Mouse (Mus musculus): ENCODE data around the gene Atp6v0b. TPM values are rescaled to one million over a fixed set of nuclear protein-coding genes. Genes with fewer than 3 reads are reported as not detected.

Atp6v0b gene
- polyA plus RNA-seq, 1 experiment from 2014 or later, result 307 TPM

GRCm38 (mm10) chr4:117916386-117916785, 29.3 kb upstream of the Atp6v0b start:
- peak overlapping the region; percentile 80 for H3K27ac ChIP-seq
- no peak overlapping the region; the same call in 1 of the 2 replicates for H3K4me3 ChIP-seq (ENCODE audit: inconsistent target)
- 27% methylated on average over 5 of the region's 5 CpGs for WGBS (ENCODE audit: missing documents)

GRCm38 (mm10) chr4:117915489-117916105, 28.5 kb upstream of the Atp6v0b start:
- Histone ChIP-seq H3K79me2 (ENCODE audit: inconsistent target) (peaks cover 41% of the 10 kb centered on the region), H3K36me3 (ENCODE audit: inconsistent target) (peaks cover 9% of the 10 kb centered on the region), H3K27ac (peak overlapping the region; percentile 80), H3K4me3 (ENCODE audit: inconsistent target) (peak overlapping the region; percentile 97)
- 0% methylated on average over 19 of the region's 19 CpGs for WGBS (ENCODE audit: missing documents)

More at GRCm38 (mm10) chr4:117916386-117916785, 29.3 kb upstream of the Atp6v0b start:
- Histone ChIP-seq H3K79me2 (ENCODE audit: inconsistent target) (peaks cover 33% of the 10 kb centered on the region), H3K36me3 (ENCODE audit: inconsistent target) (peaks cover 7% of the 10 kb centered on the region; the same call in 1 of the 2 replicates)

GRCm38 (mm10) chr4:117914591-117915442, 27.7 kb upstream of the Atp6v0b start, which contains the start of gene Ipo13:
TSS of gene Ipo13 (minus strand) at chr4:117914999.
- Histone ChIP-seq H3K36me3 (ENCODE audit: inconsistent target) (peaks cover 9% of the 10 kb centered on the region), H3K27ac (peak within 1 kb of the TSS; percentile 80), H3K4me3 (ENCODE audit: inconsistent target) (peak within 1 kb of the TSS; percentile 97), H3K79me2 (ENCODE audit: inconsistent target) (peaks cover 42% of the 10 kb centered on the region)
- 0% methylated on average over 61 of the region's 61 CpGs for WGBS (ENCODE audit: missing documents)

GRCm38 (mm10) chr4:117914031-117914430, 26.9 kb upstream of the Atp6v0b start:
- H3K27ac ChIP-seq, result peak overlapping the region; percentile 80; the same call in 1 of the 2 replicates
- 25% methylated on average over 8 of the region's 8 CpGs for WGBS (ENCODE audit: missing documents)
- peaks cover 48% of the 10 kb centered on the region for H3K79me2 ChIP-seq (ENCODE audit: inconsistent target)
- H3K4me3 ChIP-seq (ENCODE audit: inconsistent target), result peak overlapping the region; percentile 97
- peaks cover 9% of the 10 kb centered on the region for H3K36me3 ChIP-seq (ENCODE audit: inconsistent target)

DNA sequence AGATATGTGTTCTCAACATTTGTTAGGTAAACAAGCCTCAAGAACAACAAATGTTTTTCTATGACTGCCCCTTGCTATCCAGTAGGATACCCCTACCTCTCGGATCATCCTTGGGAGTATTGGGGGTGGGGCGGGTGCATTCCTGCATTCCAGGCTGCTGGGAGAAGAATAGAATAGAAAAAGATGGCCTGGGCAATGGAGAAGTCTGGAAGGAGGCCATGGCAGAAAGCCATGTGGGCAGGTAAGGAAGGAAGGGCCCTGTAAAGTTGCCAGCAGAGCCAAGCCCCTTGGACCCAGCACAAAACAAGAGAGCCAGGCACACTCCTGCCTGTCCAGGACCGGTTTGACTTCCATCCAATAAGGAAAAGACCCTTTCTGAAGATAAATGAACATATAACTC, 26.3 kb upstream of the Atp6v0b start:
- H3K4me3 ChIP-seq (ENCODE audit: inconsistent target), result no peak overlapping the region
- WGBS (ENCODE audit: missing documents), result 83% methylated on average over 3 of the region's 3 CpGs
- no peak overlapping the region for H3K27ac ChIP-seq

GRCm38 (mm10) chr4:117912685-117913273, 25.6 kb upstream of the Atp6v0b start:
- 94% methylated on average over 7 of the region's 7 CpGs for WGBS (ENCODE audit: missing documents)
- Histone ChIP-seq H3K79me2 (ENCODE audit: inconsistent target) (peaks cover 54% of the 10 kb centered on the region), H3K4me3 (ENCODE audit: inconsistent target) (no peak overlapping the region), H3K27ac (no peak overlapping the region), H3K36me3 (ENCODE audit: inconsistent target) (peaks cover 9% of the 10 kb centered on the region)

More for the DNA sequence above, 26.3 kb upstream of the Atp6v0b start:
- Histone ChIP-seq H3K36me3 (ENCODE audit: inconsistent target) (peaks cover 9% of the 10 kb centered on the region), H3K79me2 (ENCODE audit: inconsistent target) (peaks cover 52% of the 10 kb centered on the region)

DNA sequence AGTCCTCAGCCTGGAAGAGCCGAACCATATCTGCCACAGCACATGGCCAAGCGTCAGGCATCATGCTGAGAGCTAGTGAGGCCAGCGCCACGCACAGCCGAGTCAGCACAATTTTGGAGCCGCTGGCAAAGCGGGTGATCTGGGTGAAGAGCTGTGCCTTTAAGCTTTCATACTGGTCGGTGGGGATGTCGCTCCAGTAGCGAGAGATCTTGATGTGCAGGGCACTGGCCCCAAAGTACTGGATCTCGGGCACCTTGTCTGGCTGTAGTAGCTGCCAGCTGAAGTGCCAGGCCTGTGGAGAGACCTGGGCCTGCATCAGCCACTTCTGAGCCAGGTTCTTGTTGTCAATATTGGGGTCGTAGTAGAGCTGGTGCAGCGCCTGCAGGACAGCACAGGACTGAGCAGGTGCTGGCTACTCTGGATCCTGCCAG, 25.0 kb upstream of the Atp6v0b start:
- H3K36me3 ChIP-seq (ENCODE audit: inconsistent target), result peaks cover 9% of the 10 kb centered on the region
- H3K79me2 ChIP-seq (ENCODE audit: inconsistent target), result peaks cover 60% of the 10 kb centered on the region
- no peak overlapping the region for H3K4me3 ChIP-seq (ENCODE audit: inconsistent target)
- WGBS (ENCODE audit: missing documents), result 95% methylated on average over 13 of the region's 13 CpGs
- no peak overlapping the region for H3K27ac ChIP-seq

DNA sequence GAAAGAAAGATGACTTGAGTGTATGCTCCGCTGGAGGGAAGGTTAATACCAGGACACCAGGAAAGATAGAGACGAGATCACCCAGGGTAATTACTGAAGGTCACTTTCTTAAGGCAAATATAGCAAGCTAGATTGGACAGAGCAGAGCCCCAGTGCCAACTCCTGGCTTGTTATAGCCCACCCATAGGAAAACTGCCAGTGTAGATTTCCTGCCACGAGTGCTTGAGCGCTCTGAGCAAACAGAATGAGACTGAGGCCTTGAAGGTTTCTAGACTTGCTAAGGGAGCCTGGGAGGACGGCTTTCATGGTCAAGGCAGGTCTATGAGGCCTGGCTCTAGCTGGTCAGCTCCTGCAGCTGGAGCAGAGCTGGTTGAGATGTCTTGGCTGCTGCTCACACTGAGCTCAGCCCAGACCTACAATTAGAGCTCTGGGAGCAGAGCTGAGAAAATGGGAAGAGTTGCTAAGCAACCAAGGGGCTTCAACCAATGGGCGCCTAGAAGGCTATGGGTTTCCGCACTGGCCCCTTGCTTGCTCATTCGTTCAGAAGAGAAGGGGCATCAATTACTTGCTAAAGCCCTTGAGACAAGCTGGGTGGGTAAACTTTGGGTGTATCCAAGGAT, 21.8 kb upstream of the Atp6v0b start:
- peaks cover 29% of the 10 kb centered on the region for H3K36me3 ChIP-seq (ENCODE audit: inconsistent target)
- no peak overlapping the region for H3K4me3 ChIP-seq (ENCODE audit: inconsistent target)
- peaks cover 52% of the 10 kb centered on the region for H3K79me2 ChIP-seq (ENCODE audit: inconsistent target)
- H3K27ac ChIP-seq, result no peak overlapping the region
- 92% methylated on average over 8 of the region's 8 CpGs for WGBS (ENCODE audit: missing documents)

- no peak overlapping the region for H3K4me3 ChIP-seq (ENCODE audit: inconsistent target)
- H3K27ac ChIP-seq, result no peak overlapping the region
- peaks cover 48% of the 10 kb centered on the region for H3K36me3 ChIP-seq (ENCODE audit: inconsistent target)
- peaks cover 24% of the 10 kb centered on the region; the same call in 1 of the 2 replicates for H3K79me2 ChIP-seq (ENCODE audit: inconsistent target)
- WGBS (ENCODE audit: missing documents), result 100% methylated on average over 3 of the region's 3 CpGs
Observed at GRCm38 (mm10) chr4:117906196-117906595, 19.1 kb upstream of the Atp6v0b start.

DNA sequence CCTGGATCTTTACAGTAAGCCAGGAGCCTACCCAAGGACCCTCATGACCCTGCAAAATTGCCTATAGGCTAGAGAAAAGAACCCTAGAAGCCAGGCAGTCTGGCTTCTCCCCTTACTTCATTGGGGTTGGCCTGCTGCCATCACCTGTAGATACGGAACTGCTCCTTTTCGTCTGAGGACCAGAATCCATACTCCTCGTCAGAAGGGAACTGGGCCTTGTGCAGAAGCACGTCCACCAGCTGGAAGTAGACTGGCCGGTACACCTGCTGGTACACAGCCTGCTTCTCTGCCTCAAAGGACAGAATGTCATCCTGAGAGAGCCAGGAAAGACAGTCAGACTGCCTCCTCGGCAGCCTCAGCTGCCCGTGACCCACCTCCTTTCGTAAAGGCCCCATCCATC, 17.6 kb upstream of the Atp6v0b start:
- WGBS (ENCODE audit: missing documents), result 96% methylated on average over 8 of the region's 8 CpGs
- H3K36me3 ChIP-seq (ENCODE audit: inconsistent target), result peaks cover 62% of the 10 kb centered on the region
- peaks cover 18% of the 10 kb centered on the region; the same call in 1 of the 2 replicates for H3K79me2 ChIP-seq (ENCODE audit: inconsistent target)

DNA sequence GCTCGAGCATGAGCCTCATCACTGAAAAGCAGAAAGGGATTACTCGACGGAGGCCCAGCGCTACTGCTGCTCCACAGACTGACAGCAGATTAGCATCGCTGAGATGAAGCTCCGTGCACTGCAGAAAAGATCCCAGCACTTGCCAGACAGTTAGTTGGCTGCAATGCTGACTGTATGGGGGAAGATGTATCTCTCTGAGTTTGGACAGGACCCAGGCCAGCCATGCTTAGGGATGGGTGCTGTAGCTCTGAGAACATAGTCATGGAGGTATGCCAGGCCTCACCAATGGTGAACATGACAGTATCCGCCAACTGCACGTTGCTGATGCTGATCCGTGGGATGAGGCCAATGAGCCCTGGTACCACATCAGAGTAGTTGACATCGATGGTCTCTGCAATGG, 17.0 kb upstream of the Atp6v0b start:
- WGBS (ENCODE audit: missing documents), result 95% methylated on average over 10 of the region's 10 CpGs
- H3K27ac ChIP-seq, result no peak overlapping the region
- peaks cover 12% of the 10 kb centered on the region; the same call in 1 of the 2 replicates for H3K79me2 ChIP-seq (ENCODE audit: inconsistent target)
- H3K36me3 ChIP-seq (ENCODE audit: inconsistent target), result peaks cover 68% of the 10 kb centered on the region
- H3K4me3 ChIP-seq (ENCODE audit: inconsistent target), result no peak overlapping the region

More for the DNA sequence above, 17.6 kb upstream of the Atp6v0b start:
- Histone ChIP-seq H3K27ac (no peak overlapping the region), H3K4me3 (ENCODE audit: inconsistent target) (no peak overlapping the region)

DNA sequence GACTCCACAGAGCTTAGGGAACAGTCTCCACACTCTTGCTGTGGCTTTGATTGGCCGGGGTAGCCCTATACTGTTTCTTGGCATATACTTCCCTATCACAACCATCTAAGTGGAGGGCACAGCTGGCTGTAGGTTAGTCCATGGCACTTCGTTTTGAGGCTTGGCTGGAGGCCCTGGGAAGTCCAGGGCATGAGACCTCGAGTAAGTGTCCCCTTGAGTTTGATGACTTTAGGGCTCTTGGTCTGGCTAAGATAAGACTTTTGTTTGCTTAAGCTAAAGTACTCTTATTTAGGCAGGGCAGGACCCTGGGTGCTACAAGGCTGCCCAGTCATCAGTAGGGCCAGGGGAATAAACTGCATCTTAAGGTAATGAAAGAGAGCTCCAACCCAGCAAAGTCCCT, 11.0 kb upstream of the Atp6v0b start:
- Histone ChIP-seq H3K27ac (no peak overlapping the region), H3K4me3 (ENCODE audit: inconsistent target) (no peak overlapping the region), H3K36me3 (ENCODE audit: inconsistent target) (peaks cover 73% of the 10 kb centered on the region), H3K79me2 (ENCODE audit: inconsistent target) (no peaks in the 10 kb centered on the region)
- 90% methylated on average over 3 of the region's 3 CpGs for WGBS (ENCODE audit: missing documents)

DNA sequence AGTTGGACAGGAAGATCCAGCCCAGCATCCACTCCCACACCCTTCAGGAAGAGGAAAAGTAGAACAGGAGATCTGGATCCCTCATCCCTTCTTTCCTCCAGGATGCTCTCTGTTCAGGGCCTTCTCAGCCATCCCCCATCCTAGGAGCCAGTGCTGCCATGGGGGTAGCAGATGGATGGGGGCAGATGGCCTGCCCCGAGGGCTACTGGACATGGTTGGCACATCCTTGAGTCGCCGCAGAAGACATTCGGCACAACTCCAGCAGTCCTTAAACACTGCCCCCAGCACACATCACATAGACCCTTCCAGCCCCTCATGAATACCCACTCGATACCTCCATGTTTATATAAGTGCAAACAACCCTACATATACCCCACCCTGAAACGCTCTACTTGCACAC, 8.9 kb upstream of the Atp6v0b start:
- H3K79me2 ChIP-seq (ENCODE audit: inconsistent target), result peaks cover 6% of the 10 kb centered on the region; the same call in 1 of the 2 replicates
- 100% methylated on average over 5 of the region's 6 CpGs for WGBS (ENCODE audit: missing documents)
- no peak overlapping the region for H3K4me3 ChIP-seq (ENCODE audit: inconsistent target)
- peaks cover 52% of the 10 kb centered on the region for H3K36me3 ChIP-seq (ENCODE audit: inconsistent target)
- no peak overlapping the region for H3K27ac ChIP-seq

DNA sequence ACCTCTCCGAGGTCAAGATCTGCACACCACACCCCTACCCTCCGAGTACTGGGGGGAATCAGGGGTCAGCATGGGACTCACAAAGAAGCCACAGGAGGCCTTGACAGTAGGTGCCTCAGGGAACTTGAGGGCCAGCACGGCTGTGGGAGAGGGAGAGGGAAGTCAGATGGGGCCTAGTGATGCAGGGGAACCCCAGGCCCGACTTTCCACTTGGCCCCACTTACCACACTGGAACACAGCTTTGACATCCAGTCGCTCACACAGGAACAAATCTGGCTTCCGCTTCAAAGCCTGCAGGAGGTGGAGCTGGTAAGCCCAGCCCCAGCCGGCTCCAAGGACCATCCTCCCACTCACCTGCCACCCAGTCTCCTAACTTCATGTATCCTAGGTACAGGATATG, 8.2 kb upstream of the Atp6v0b start:
- peaks cover 45% of the 10 kb centered on the region for H3K36me3 ChIP-seq (ENCODE audit: inconsistent target)
- WGBS (ENCODE audit: missing documents), result 96% methylated on average over 7 of the region's 7 CpGs
- no peak overlapping the region for H3K27ac ChIP-seq
- H3K79me2 ChIP-seq (ENCODE audit: inconsistent target), result peaks cover 10% of the 10 kb centered on the region; the same call in 1 of the 2 replicates
- H3K4me3 ChIP-seq (ENCODE audit: inconsistent target), result no peak overlapping the region

Measured in macrophage (primary cell).